Mouse (Mus musculus) megakaryocyte, embryonic 14.5 days (primary cell): Measurements from ENCODE around the gene Tor4a. TPM values are rescaled to one million over a fixed set of nuclear protein-coding genes. Genes with fewer than 3 reads are reported as not detected.

ENCODE experiments used
- H3K27me3 ChIP-seq: replicated peaks from 2 replicates; pipeline ENCODE3; 2012; ENCODE audit warnings: inconsistent platforms
- H3K36me3 ChIP-seq: replicated peaks from 2 replicates; pipeline ENCODE3; 2012; ENCODE audit warnings: low read length, inconsistent platforms, mixed read lengths
- H3K4me1 ChIP-seq: 2 replicates; pipeline ENCODE4 v1.6.1; 2012; ENCODE audit warnings: inconsistent platforms
- H3K4me3 ChIP-seq: replicated peaks from 2 replicates; pipeline ENCODE3; 2012; ENCODE audit warnings: moderate library complexity, mild to moderate bottlenecking, inconsistent platforms
- H3K9me3 ChIP-seq: 2 replicates; pipeline ENCODE4 v1.6.1; 2012; ENCODE audit warnings: inconsistent platforms
- FLI1 ChIP-seq: IDR thresholded peaks from 2 replicates; pipeline ENCODE4 v1.6.1; 2012; ENCODE audit warnings: low read length, inconsistent platforms, mixed read lengths
- GATA1 ChIP-seq: IDR thresholded peaks from 3 replicates; pipeline ENCODE4 v1.6.1; 2012; ENCODE audit warnings: mixed read lengths, low read length, inconsistent platforms, borderline replicate concordance
- polyA plus RNA-seq: library from polyadenylated mRNA; stranded (reverse); fragments of >175 nt; gene quantifications from 2 replicates; pipeline ENCODE4 v1.2.3, GENCODE M21; 2012; ENCODE audit warnings: low replicate concordance; ENCODE audit not compliant: insufficient read depth

Tor4a gene
- polyA plus RNA-seq, 1 experiment: 14.6 TPM

- peaks cover 72% of the 10 kb centered on the region for H3K4me1 ChIP-seq
Observed at GRCm38 (mm10) chr2:25226864-25227263, 30.2 kb upstream of the Tor4a start.

GRCm38 (mm10) chr2:25225811-25226379 is 29.2 kb upstream of the Tor4a start:
- peaks cover 6% of the 10 kb centered on the region for H3K27me3 ChIP-seq
- H3K36me3 ChIP-seq: peaks cover 24% of the 10 kb centered on the region
- H3K9me3 ChIP-seq: no peaks in the 10 kb centered on the region
- TF ChIP-seq FLI1: no peak
- no peak for TF ChIP-seq GATA1
- peaks cover 73% of the 10 kb centered on the region for H3K4me1 ChIP-seq
- peak overlapping the region; percentile 99 for H3K4me3 ChIP-seq

More at GRCm38 (mm10) chr2:25226864-25227263, 30.2 kb upstream of the Tor4a start:
- TF ChIP-seq FLI1 (no peak), GATA1 (no peak)
- peaks cover 15% of the 10 kb centered on the region for H3K27me3 ChIP-seq
- no peaks in the 10 kb centered on the region for H3K9me3 ChIP-seq
- peak overlapping the region; percentile 76 for H3K4me3 ChIP-seq
- peaks cover 15% of the 10 kb centered on the region for H3K36me3 ChIP-seq

- Histone ChIP-seq H3K4me3 (peak overlapping the region; percentile 99), H3K9me3 (no peaks in the 10 kb centered on the region), H3K27me3 (no peaks in the 10 kb centered on the region), H3K36me3 (peaks cover 24% of the 10 kb centered on the region), H3K4me1 (peaks cover 80% of the 10 kb centered on the region)
- TF ChIP-seq GATA1 (no peak), FLI1 (no peak)
Observed at GRCm38 (mm10) chr2:25224766-25225752, 28.4 kb upstream of the Tor4a start.

- H3K36me3 ChIP-seq: peaks cover 24% of the 10 kb centered on the region
Observed at GRCm38 (mm10) chr2:25224492-25224765, 27.7 kb upstream of the Tor4a start, which contains the start of gene Tubb4b. Gene Tubb4b, minus strand, starts transcription at chr2:25224702.

GRCm38 (mm10) chr2:25223681-25224491 is 27.2 kb upstream of the Tor4a start:
- H3K4me1 ChIP-seq: peaks cover 75% of the 10 kb centered on the region
- TF ChIP-seq GATA1: 0 out of 3 replicates have a peak, but pooled peaks have one; percentile 10
- TF ChIP-seq FLI1: no peak; the same call in 1 of the 2 replicates
- H3K4me3 ChIP-seq: peak overlapping the region; percentile 99
- H3K36me3 ChIP-seq: peaks cover 24% of the 10 kb centered on the region
- H3K27me3 ChIP-seq: no peaks in the 10 kb centered on the region
- H3K9me3 ChIP-seq: 0 out of 2 replicates have a peak, but pooled peaks cover under 1% of the 10 kb centered on the region

More at GRCm38 (mm10) chr2:25224492-25224765, 27.7 kb upstream of the Tor4a start, which contains the start of gene Tubb4b:
- Histone ChIP-seq H3K4me1 (peaks cover 81% of the 10 kb centered on the region), H3K4me3 (peak within 1 kb of the TSS; percentile 99), H3K9me3 (no peaks in the 10 kb centered on the region), H3K27me3 (no peaks in the 10 kb centered on the region)
- TF ChIP-seq GATA1 (no peak), FLI1 (no peak)

GRCm38 (mm10) chr2:25221331-25221772 is 24.7 kb upstream of the Tor4a start:
- peaks cover 24% of the 10 kb centered on the region for H3K36me3 ChIP-seq
- H3K9me3 ChIP-seq: 0 out of 2 replicates have a peak, but pooled peaks cover 4% of the 10 kb centered on the region
- no peak for TF ChIP-seq FLI1
- TF ChIP-seq GATA1: no peak
- H3K4me3 ChIP-seq: peak overlapping the region; percentile 47
- peaks cover 5% of the 10 kb centered on the region for H3K27me3 ChIP-seq
- H3K4me1 ChIP-seq: peaks cover 58% of the 10 kb centered on the region

GRCm38 (mm10) chr2:25218445-25218844 is 21.8 kb upstream of the Tor4a start, which contains the start of gene Fam166a:
Gene Fam166a, plus strand, starts transcription at chr2:25218745.
- H3K4me1 ChIP-seq: peaks cover 66% of the 10 kb centered on the region
- H3K36me3 ChIP-seq: peaks cover 18% of the 10 kb centered on the region
- 0 out of 2 replicates have a peak, but pooled peaks cover 4% of the 10 kb centered on the region for H3K9me3 ChIP-seq
- H3K4me3 ChIP-seq: no peak within 1 kb of the TSS
- peaks cover 6% of the 10 kb centered on the region for H3K27me3 ChIP-seq
- TF ChIP-seq GATA1 (no peak), FLI1 (no peak)

- H3K9me3 ChIP-seq: 0 out of 2 replicates have a peak, but pooled peaks cover 4% of the 10 kb centered on the region
- H3K36me3 ChIP-seq: peaks cover 15% of the 10 kb centered on the region
- TF ChIP-seq GATA1: no peak
- TF ChIP-seq FLI1: no peak
- H3K4me1 ChIP-seq: peaks cover 62% of the 10 kb centered on the region
- no peak overlapping the region for H3K4me3 ChIP-seq
- peaks cover 7% of the 10 kb centered on the region for H3K27me3 ChIP-seq
Observed at GRCm38 (mm10) chr2:25217666-25218065, 21.0 kb upstream of the Tor4a start.

- peaks cover 7% of the 10 kb centered on the region for H3K27me3 ChIP-seq
- 0 out of 2 replicates have a peak, but pooled peaks cover 4% of the 10 kb centered on the region for H3K9me3 ChIP-seq
- peak within 1 kb of the TSS; percentile 29 for H3K4me3 ChIP-seq
- peaks cover 12% of the 10 kb centered on the region for H3K36me3 ChIP-seq
- peaks cover 60% of the 10 kb centered on the region for H3K4me1 ChIP-seq
- no peak for TF ChIP-seq GATA1
Observed at GRCm38 (mm10) chr2:25214444-25214843, 17.8 kb upstream of the Tor4a start, which contains the start of gene Stpg3. Gene Stpg3, minus strand, starts transcription at chr2:25214637.
